Mouse (Mus musculus) embryonic fibroblast, embryonic 13.5 days (primary cell): Measurements from ENCODE around the gene Slc17a9. TPM values are rescaled to one million over a fixed set of nuclear protein-coding genes. Genes with fewer than 3 reads are reported as not detected.

Experiments used
- H3K27ac ChIP-seq: 2 replicates; pipeline ENCODE4 v1.5.1; 2012; ENCODE audit warnings: low read length, control low read depth, inconsistent platforms; ENCODE audit not compliant: insufficient read depth
- H3K4me1 ChIP-seq: 2 replicates; pipeline ENCODE4 v1.6.1; 2011; ENCODE audit warnings: low read length; ENCODE audit not compliant: control insufficient read depth, insufficient read depth
- H3K4me3 ChIP-seq: 2 replicates; pipeline ENCODE4 v1.5.1; 2011; ENCODE audit warnings: mild to moderate bottlenecking, control low read depth, low read length; ENCODE audit not compliant: insufficient read depth
- CTCF ChIP-seq: IDR thresholded peaks from 2 replicates; pipeline ENCODE4 v1.5.1; 2011; ENCODE audit warnings: mild to moderate bottlenecking, control low read depth, low read length, moderate library complexity, borderline replicate concordance; ENCODE audit not compliant: insufficient read depth
- POLR2A ChIP-seq: IDR thresholded peaks from 2 replicates; pipeline ENCODE4 v1.6.1; 2011; ENCODE audit warnings: low read depth, mild to moderate bottlenecking, control low read depth, low read length, moderate library complexity
- polyA plus RNA-seq: library from polyadenylated mRNA; stranded (reverse); fragments of >200 nt; gene quantifications from 2 replicates; pipeline ENCODE4 v1.2.4, GENCODE M21; 2011; ENCODE audit warnings: low read depth; ENCODE audit not compliant: missing spikeins, insufficient read length

Gene Slc17a9
- polyA plus RNA-seq, 1 experiment = 1.5 TPM

DNA sequence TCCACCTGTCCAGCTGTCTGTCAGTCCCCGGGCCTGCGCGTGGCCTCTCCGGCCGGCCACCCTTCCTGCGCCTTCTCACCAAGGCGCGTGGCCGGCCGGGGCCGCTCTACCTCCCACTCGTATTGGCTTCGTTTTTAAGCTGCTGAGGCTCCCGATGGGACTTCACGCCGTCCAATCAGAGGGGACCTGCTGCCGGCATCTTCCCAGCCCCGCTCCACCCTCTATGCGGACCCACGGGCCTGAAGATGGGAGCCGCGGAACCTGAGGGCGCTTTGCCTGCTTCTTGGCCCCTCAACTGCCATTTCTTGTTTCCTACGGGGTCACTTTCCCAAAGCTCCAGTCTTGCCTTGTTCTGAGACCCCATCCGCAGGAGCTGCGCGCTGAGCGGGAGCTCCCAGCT lies 51.7 kb downstream of the Slc17a9 start, which contains the start of gene Bhlhe23:
Gene Bhlhe23 (minus strand): TSS at position 108 of the 400 bp plus-strand sequence.
- no peak for TF ChIP-seq CTCF
- TF ChIP-seq POLR2A = no peak
- no peak within 1 kb of the TSS for H3K27ac ChIP-seq
- no peaks in the 10 kb centered on the region for H3K4me1 ChIP-seq
- H3K4me3 ChIP-seq = no peak within 1 kb of the TSS

GRCm38 (mm10) chr2:180779226-180780104 lies 54.4 kb downstream of the Slc17a9 start:
- H3K4me3 ChIP-seq = no peak overlapping the region
- TF ChIP-seq POLR2A (no peak), CTCF (peak; percentile 98)
- no peaks in the 10 kb centered on the region for H3K4me1 ChIP-seq
- H3K27ac ChIP-seq = no peak overlapping the region

DNA sequence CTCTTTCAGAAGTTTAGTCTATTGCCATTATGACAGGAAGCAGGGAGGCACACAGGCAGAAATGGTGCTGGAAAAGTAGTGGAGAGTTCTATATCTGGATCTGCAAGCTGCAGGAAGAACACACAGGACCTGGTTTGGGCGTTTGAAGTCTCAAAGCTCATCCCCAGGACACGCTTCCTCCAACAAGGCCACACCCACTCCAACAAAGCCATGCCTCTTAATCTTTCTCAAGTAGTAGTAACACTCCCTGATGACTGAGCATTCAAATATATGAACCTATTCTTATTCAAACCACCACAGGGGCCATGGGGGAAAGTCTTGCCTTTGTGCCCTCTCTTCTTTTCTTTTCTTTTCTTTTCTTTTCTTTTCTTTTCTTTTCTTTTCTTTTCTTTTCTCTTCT lies 55.2 kb downstream of the Slc17a9 start:
- no peak overlapping the region for H3K4me3 ChIP-seq
- TF ChIP-seq CTCF = no peak
- no peak for TF ChIP-seq POLR2A
- no peak overlapping the region for H3K27ac ChIP-seq
- H3K4me1 ChIP-seq = no peaks in the 10 kb centered on the region

DNA sequence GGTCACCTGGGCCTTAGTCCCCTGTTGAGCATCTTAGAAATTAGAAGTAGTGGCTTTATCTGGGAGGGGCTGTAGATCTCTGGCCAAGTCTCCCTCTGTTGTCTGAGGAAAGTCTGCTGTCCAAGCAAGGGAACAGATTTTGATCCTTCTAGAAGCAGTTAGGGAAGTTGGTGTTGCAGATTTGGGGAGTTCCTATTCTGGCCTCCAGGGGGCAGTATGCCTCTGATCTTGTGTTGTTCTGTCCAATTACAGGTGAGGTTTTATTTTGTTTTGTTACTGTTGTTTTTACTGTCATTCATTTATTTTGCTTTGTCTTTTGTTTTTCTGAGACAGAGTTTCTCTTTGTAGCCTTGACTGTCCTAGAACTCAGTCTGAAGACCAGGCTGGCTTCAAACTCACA lies 61.7 kb downstream of the Slc17a9 start:
- Histone ChIP-seq H3K27ac (no peak overlapping the region), H3K4me1 (no peaks in the 10 kb centered on the region), H3K4me3 (no peak overlapping the region)
- TF ChIP-seq CTCF (no peak), POLR2A (no peak)

- H3K27ac ChIP-seq = no peak overlapping the region
- H3K4me1 ChIP-seq = no peaks in the 10 kb centered on the region
- H3K4me3 ChIP-seq = no peak overlapping the region
- no peak for TF ChIP-seq CTCF
- no peak for TF ChIP-seq POLR2A
These were observed 62.6 kb downstream of the Slc17a9 start for GRCm38 (mm10) chr2:180787566-180788232.

DNA sequence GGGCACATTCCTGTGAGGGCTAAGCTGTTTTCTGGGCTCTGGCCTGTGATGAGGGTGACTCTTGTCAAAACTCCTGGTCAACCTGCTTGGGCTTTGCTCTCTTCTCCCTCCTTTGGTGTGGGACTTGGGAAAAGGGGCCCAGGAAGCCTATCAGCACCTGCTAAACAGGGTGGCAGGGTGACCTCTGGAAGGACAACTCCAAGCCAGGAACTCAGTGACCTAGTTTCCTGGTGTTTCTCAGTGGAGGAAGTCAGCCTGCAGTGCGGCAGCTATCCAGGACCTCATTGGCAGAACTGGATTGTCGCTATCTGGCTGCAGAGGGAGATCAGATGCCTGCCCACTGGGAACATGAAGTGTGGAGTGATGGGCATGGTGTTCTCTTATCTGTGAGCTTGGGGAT lies 63.3 kb downstream of the Slc17a9 start:
- Histone ChIP-seq H3K4me3 (no peak overlapping the region), H3K4me1 (no peaks in the 10 kb centered on the region), H3K27ac (no peak overlapping the region)
- no peak for TF ChIP-seq POLR2A
- no peak for TF ChIP-seq CTCF

- Histone ChIP-seq H3K4me1 (no peaks in the 10 kb centered on the region), H3K27ac (no peak overlapping the region), H3K4me3 (no peak overlapping the region)
- TF ChIP-seq CTCF (no peak), POLR2A (no peak)
These were observed 63.8 kb downstream of the Slc17a9 start for GRCm38 (mm10) chr2:180788843-180789242.

DNA sequence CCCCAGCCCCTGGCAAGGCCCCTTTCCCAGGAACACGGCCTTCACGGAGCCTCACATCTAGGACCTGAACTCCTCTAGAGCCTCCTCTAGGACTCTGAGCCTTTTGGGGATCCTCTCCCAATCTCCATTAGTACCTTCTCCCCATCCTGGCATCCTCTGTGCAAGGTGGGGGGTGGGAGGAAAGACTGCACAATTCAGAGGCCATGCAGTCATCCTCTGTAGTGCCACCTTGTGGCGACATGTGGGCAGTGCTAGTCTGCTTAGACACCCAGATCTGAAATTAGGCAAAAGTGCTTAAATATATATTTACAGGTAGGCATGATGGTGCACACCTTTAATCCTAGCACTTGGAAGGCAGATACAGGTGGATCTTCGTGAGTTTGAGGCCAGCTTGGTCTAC lies 66.6 kb downstream of the Slc17a9 start:
- H3K4me3 ChIP-seq = no peak overlapping the region
- H3K4me1 ChIP-seq = no peaks in the 10 kb centered on the region
- no peak overlapping the region for H3K27ac ChIP-seq
- TF ChIP-seq CTCF (peak; percentile 79; the same call in 1 of the 2 replicates), POLR2A (no peak)

Other genes with a start within 250 kb of the Slc17a9 start
- gene Ntsr1, start 225.3 kb upstream of the Slc17a9 start, polyA plus RNA-seq = not detected in 2 replicates
- gene Mrgbp, start 144.0 kb upstream of the Slc17a9 start, polyA plus RNA-seq = 13.1 TPM in 2 replicates
- gene Ogfr, start 136.0 kb upstream of the Slc17a9 start, polyA plus RNA-seq = 78.0 and 78.2 TPM in 2 replicates
- gene Col9a3, start 127.5 kb upstream of the Slc17a9 start, polyA plus RNA-seq = 1.0 and 2.5 TPM in 2 replicates
- gene Tcfl5, start 82.6 kb upstream of the Slc17a9 start, polyA plus RNA-seq = 10.8 and 11.6 TPM in 2 replicates
- 29.3 and 31.3 TPM in 2 replicates for gene Dido1, start 15.3 kb upstream of the Slc17a9 start, polyA plus RNA-seq
- gene Gid8, start 15.1 kb upstream of the Slc17a9 start, polyA plus RNA-seq = 58.0 and 71.8 TPM in 2 replicates
- gene Bhlhe23, start 51.6 kb downstream of the Slc17a9 start, polyA plus RNA-seq = not detected in 2 replicates
- gene Ythdf1, start 195.7 kb downstream of the Slc17a9 start, polyA plus RNA-seq = 71.0 and 85.1 TPM in 2 replicates
- not detected in 2 replicates for gene Birc7, start 203.8 kb downstream of the Slc17a9 start, polyA plus RNA-seq
- gene Nkain4, start 229.4 kb downstream of the Slc17a9 start, polyA plus RNA-seq = 1.5 and 3.1 TPM in 2 replicates
- gene Arfgap1, start 242.0 kb downstream of the Slc17a9 start, polyA plus RNA-seq = 88.3 and 96.5 TPM in 2 replicates